Mouse (Mus musculus): Measurements from ENCODE around the gene Mfsd11.
A peak's percentile ranks its signal among the peaks of the same experiment; 100 is the strongest.
"Not testable (repeated sequence)": the region's sequence is repeated elsewhere in the genome, so short reads cannot be mapped to it uniquely, and the experiment has no call there.

The Mfsd11 gene

DNA sequence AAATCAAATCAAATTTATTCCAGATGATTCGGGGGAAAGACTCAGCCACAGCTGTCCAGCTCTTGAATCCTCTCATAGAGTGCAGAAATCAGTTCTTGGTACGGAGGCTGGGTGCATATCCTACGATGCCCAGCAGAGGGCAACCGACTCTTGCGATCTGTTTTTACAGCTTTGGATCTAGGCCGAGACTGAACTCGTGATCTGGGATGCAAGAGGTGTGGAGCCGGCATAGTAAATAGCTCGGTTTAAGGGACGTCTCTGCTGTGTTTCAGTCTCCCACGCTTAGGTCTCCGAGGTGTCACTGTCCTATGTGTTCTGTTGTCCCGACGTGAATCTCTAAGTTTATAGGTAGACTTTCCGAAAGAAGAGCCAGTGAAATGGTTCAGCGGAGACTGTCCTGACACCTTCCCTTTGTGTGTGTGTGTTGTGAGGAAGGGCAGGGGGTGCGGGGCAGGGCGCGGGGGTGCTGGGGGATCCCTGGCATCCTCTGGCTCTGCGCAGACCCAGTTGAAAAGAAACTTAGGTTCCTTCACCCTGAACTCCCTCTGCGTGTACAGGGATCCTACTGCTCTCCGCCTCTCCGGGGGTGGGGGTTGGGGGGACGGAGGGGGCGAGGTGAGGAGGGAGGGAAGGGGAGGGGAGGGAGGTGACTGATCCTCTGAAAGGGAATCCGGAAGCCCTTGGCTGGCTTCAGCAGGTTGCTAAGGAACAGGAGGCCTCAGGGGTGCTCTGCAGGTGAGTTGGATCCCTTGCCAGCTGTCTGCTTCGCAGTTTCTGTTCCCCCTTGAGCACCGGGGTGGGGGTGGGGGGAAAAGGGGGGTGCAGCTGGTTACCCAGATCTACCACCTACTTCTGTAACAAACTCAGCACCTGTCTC lies 33.3 kb downstream of the Mfsd11 start:
- DNase-seq = peak; percentile 91 to 94

DNA sequence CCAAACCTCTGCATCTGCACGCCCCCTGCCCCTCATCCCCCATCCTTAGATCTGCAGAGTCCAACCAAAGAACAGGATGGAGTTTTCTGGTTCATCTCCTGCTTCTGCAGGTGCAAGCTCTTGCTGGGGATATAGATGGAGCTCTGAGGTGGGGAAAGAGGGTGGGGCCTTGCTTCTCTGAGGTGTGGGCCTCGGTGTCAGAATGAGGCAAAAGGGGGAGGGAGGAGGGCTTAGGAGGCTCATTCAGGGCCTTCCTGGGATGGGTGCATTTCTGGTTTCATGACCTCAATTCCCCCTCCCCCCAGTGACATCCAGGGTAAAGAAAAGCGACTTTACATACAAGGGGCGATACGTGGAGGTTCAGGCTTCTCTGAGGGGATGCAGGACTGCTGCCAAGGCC lies 34.9 kb downstream of the Mfsd11 start:
- no peak for DNase-seq

DNA sequence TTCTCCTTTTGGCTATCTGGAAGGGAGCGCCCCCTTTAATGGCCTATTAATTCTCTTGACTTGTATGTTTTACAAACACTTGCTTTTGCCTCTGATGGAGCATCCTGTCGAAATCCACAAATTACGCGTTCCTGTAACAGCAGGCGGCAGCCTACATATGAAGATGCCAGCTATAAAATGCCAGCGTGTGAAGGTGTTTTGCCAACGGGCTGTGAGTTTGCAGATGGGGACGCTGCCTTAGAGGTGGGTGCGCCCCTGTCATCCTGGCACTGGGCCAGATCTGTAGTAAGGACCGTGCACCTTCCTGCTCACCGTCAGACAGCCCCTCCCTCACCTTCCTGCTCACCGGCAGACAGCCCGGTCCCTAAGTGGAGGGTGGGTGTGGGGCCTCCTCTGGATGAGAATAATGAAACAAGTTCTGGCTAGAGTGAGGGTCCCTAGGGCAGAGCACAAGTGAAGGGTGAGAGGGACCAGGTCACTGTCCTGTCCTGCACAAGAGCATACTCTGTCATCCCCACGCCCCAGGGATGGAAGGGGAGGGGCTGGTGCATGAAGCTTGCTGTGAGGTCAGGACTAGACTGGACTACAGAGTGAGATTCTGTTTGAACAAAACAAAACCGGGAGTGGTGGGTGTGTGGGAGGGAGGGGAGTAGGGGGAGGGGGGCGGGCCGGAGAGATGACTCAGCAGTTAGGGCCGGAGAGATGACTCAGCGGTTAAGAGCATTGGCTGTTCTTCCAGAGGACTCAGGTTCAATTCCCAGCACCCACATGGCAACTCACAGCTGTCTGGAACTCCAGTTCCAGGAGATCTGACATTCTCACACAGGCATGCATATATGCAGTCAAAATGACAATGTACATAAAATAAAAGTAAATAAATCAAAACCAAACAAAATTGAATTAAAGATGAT lies 41.5 kb downstream of the Mfsd11 start:
- peak in 1 of 2 experiments; percentile 54 for DNase-seq

DNA sequence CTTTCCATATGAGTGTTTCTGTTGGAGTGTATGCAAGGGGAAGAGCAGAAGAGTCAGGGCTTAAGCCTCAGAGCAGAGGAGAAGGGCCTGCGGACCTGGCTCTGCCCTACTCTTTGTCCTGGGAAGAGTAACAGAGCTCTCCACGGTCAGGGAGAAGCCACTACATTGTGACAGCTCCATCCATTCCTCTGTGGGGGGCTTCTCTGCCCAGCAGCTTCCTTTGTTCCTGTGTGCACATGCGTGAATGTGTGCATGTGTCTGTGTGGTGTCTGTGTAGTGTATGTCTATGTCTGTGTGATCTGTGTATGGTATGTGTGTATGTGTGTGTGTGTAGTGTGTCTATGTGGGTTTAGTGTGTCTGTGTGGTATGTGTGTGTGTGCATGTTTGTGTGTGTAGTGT lies 43.2 kb downstream of the Mfsd11 start:
- DNase-seq = no peak

DNA sequence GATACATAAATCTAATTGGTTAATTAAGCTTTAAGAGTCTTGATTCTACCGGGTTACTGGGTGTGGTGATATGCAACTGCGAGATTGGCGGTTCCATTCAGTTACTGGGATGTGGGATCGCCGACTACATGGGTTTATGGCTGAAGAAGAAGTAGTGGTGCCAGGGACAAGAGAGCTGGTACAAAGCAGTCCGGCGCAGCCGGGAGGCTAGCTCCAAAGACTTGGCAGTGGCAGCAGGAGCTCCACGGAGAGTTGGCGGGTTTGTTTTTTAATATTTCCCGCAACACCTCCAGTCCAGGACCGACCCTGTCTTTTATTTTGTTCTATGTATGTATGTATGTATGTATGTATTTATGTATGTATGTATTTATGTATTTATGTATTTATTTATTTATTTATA lies 47.0 kb downstream of the Mfsd11 start:
- peak; percentile 43 to 62 for DNase-seq

DNA sequence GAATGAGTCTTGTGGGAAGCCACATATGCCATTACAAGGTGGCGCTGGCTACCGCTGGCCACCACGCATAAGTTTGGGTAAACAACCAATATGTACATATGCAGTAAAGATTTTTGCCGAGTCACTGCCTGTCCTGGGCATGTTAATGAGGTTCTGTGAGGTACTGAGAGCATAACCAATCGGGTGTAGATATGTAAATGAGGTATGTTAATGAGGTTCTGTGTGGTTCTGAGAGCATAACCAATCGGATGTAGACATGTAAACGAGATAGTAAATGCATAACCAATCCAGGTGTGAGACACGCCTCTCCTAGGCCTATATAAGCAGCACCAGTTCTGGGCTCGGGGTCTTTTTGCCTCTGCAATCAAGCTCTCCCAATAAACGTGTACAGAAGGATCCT lies 50.3 kb downstream of the Mfsd11 start:
- DNase-seq = not testable (repeated sequence)

DNA sequence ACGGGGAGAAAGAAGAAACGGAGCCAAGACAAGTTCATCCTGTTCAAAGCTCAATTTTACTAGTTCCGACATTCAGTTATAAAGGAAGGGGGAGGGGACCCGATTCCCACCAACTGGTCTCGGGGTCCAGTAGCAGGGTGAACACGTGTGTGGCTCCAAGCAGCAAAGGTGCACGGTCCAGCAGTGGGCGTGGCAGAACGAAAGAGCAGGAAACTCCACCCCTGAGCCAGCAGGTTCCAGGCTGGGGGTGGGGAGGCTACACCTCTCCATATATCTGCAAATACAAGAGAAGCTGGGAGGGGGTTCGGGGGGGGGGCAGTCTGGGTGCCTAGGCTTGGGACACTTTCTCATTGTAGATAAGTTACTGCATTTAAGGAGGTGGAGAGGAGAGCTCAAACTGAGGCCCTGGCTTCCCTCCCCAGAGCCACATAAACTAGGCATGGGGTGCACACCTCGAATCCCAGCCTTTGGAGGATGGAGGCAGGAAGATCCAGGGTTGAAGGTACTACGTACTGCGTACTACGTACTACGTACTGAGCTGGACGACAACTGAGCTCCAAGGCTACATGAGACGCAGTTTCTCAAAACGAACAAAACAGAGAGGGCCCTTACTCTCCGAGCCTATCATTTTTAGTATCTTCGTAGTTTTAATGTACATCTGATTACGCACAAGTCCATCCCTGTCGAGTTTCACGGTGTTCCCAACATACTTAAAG lies 53.7 kb downstream of the Mfsd11 start:
- DNase-seq = no peak

DNA sequence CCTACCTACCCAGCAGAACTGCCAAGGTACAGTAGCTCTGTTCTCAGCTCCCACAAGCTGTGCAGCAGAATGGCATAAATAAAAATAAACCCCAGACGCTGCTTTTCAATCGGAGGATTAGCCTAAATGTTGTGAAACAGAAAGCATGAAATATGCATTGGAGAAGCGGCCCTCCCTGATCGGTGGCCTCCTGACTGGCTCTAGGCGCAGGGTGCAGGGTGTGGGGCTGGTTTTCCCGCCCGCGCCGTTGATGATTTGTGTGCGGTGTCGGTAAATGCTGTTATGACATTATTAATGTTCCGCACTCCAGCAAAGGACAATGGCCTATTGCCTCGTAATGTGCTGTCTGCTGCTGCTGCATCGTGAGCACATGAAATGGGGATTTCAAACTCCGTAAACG lies 61.3 kb downstream of the Mfsd11 start:
- no peak for DNase-seq

DNA sequence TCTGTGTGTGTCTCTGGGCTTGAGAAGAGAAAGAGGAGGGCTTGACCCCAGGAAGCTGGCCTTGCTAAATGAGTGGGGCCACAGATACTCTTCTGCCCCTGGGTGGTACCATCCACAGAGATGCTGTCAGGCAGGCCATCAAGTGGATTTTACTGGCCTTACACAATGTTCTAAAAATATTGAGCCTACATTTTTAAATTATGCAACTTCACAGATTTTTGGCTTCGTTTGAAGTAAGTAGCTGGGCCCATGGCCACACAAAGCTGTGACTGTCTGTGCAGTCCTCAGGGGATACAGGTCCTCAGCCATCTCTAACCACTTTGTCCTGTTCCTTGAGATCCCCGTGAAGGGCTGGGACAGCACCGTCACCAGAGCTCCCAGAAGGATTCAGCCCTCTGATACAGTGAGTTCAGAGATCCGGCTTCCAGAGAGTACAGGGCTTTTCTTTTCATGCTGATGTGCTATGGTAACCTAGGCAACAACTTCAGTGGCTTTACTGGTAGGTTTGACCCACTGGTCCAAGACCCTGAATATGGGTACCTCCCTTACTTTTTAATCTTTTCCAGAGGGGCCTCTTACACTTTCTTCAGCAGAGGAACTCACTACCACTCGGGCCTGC lies 62.1 kb downstream of the Mfsd11 start:
- DNase-seq = no peak

DNA sequence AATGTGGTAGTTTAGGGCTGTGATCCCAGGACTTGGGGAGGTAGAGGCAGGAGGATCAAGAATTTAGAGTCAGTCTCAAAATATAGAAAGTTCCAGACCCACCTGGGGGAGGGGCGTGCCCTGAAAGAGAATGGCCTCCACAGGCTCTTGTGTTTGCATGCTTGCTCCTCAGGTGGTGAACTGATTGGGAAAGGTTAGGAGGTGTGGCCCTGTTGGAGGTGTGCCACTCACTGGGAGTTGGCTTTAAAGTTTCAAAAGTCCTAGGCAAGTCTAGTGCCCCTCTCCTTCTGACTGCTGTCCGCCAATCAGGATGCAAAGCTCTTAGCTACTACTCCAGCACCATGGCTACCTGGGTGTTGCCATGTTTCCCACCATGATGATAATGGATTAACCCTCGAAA lies 63.0 kb downstream of the Mfsd11 start:
- no peak for DNase-seq

DNA sequence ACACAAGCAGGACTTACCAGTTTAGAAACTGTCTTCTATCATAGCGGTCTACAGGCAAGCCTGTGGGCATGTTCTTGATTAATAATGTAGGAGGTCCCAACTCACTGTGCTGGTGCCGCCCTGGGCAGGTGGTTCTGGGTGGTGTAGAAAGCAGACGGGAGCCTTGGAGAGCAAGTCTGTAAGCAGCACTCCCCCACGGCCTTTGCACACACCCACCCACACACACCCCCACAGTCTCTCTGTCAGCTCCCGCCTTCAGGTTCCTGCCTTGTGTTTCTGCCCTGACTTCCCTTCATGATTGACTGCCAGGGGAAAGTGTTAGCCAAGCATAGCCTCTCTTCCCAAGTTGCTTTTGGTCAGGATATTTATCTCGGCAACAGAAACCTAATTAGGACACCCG lies 65.1 kb downstream of the Mfsd11 start:
- DNase-seq = no peak

DNA sequence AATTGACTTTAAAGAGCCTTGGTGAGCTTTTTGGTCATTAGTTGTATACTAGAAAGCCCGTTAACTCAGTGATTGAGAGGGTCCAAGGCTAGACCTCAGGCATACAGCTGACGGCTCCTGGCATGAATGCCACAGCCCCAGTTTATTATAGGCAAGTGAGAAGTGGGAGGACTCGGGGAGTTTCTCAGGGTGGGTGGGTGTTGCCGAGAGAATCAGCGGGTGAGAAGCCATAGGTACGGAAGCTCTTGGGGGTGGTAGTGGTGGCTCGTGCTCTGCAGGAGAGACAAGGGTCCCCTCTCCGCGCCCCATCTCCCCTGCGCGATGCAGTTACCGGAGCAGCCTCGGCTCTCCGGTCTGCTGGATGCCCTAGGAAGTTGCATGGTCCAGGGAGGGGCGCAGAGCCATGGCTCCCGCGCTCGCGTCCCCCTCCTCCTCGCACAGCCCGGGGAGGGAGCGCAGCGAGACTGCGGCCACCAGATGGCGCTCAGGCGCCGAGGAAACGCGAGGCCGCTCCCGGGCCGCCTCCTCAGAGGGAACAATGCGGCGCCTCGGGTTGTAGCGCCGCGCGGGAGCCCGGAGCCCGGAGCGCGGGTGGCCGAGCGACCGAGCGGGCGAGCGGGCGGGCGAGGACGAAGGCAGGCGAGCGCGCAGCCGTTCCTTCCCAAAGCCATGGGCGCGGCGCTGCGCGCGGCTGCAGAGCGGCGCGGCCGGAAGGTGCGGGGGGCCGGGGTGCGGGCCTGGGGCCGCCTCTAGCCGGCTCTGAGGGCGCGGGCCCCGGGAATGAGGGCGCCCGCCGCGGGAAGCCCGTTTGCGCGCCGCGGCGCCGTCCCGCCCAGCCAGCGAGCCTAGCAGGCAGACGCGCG lies 66.3 kb downstream of the Mfsd11 start, which contains the start of gene Mgat5b:
Mgat5b (plus strand) TSS at position 541 of the 863 bp plus-strand sequence.
- DNase-seq = peak; percentile 97 to 98

DNA sequence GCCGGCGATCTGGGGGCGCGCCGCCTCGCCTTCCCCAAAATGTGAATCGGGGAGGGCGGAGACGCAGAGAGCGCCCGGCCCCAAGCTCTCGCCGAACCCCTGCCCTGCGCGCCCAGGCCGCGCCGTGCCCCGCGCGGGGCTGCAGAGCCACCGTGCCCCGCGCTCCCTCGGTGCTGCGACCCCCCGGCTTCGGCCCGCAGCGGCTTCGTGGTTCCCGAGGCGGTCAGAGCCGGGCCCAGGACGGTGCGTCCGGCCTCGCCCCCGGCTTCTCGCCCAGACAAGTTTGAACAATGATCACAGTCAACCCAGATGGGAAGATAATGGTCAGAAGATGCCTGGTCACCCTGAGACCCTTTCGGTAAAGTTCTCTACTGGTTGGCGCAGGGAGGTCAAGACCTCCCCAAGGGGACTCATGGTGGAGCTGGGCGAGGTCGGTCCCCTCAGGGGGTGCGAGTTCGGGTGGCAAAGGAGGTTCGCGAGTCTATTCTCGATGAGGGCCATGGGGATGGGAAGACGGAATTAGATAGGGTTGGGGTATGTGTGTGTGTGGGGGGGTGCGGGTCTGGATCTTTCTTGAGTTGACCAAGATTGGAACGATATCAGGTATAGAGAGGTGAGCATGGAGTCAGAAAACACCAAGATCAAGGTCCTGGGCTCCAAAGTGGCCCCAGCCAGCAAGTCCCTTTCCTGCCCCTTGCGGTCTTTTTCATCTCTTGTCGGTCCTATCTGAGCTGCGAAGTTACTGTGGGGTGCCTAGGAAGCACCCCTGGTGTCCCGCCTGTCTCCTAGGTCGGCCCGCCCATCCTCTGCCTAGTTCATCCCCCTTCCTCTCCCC lies 67.2 kb downstream of the Mfsd11 start:
- peak in 1 of 2 experiments; percentile 42 for DNase-seq

DNA sequence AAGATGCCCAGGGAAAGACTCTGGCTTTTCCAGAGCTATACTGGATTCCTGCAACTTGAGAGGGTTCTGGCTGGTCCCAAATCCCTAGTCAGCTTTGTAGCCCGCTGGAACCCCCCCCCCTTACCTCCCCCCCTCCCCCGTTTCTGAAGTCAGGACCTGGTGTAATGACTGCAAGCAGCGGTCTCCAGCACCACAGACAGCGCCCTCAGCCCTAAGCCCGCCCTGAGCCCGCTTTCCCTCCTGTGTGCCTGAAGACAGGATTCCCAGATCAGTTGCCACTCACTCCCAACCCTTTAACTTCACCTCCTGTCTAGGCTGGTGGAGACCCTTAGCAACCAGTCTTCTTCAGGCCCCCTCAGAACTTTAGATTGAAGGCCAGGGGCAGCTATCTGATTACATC lies 68.5 kb downstream of the Mfsd11 start:
- DNase-seq = no peak

DNA sequence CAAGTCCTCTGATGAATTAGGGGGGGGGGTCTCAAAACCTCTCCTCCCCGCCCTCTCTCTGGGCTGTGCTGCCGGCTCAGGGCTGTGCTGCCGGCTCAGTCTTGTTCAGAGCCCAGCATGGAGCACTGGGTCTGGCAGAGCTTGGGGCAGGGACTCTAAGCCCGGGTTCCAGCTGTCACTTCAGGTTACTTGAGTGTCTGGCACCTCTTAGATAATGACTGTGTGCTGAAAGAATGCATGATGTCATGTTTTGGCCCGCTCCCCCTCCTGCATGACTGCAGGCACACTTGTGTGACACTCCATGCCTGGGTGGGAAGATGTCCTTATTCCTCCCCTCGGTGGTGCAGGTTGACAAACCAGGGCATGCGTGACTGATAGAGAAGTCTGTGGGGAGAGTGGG lies 69.8 kb downstream of the Mfsd11 start:
- peak; percentile 74 to 89 for DNase-seq

Measured in cerebellum, postnatal 14 days (tissue).